Mouse (Mus musculus) left cerebral cortex, adult 9 months (tissue): Measurements from ENCODE around the gene Mdc1.
"Not testable (repeated sequence)": the region's sequence is repeated elsewhere in the genome, so short reads cannot be mapped to it uniquely, and the experiment has no call there.

ENCODE experiments used
- DNase-seq, 2 experiments: peaks; one replicate each; pipeline ENCODE4 v3.0.0; 2022; ENCODE audit warnings: low spot score in 2 of 2

The Mdc1 gene

DNA sequence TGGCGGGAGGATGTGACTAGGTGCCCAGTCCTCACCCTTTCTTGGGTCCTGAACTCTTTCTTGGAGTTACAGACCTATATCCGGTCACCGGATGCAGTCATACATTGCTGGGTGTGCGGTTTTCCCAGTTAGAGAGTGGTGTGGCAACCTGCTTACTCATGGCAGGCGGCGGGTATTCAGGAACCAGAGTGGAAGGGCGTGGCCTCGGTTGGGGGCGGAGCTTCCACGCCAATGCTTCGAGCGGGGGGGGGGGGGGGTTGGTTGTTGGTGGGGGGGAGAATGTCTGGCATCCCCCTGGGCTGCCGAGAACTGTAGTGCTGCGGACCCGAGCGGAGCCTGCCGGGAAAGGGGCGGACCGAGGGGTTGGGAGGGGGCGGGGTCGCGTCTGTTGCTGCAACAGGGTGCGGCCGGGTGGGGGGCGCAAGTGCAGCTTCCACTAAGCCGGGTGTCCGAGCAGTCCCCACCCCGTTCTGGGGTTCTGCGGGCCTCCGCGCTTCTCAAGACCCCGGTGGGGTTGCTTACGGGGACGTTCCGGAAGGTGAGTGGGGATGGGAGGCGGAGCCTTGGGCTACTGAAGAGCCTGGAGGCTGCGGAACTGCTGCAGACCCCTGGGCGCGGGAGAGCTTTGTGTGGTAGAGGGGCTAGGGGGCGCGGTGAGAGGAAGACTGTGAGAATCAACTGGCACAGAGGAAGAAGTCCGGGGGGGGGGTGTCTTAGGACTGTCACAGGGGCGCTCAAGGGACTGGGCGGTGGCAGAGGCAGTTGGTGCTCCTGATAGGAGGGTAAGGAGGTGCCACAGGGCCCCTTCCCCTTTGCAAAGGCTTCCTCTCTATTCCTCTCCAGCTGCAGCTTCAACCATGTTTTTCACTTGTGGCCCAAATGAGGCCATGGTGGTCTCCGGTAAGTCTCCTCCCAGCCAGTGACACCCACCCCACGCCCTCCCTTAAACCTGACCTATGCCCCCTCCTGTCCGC is 18.1 kb upstream of the Mdc1 start, which contains the start of gene Flot1:
TSS of gene Flot1 (plus strand) at position 267 of the 974 bp plus-strand sequence.
- peak in 1 of 2 experiments; percentile 84 for DNase-seq

DNA sequence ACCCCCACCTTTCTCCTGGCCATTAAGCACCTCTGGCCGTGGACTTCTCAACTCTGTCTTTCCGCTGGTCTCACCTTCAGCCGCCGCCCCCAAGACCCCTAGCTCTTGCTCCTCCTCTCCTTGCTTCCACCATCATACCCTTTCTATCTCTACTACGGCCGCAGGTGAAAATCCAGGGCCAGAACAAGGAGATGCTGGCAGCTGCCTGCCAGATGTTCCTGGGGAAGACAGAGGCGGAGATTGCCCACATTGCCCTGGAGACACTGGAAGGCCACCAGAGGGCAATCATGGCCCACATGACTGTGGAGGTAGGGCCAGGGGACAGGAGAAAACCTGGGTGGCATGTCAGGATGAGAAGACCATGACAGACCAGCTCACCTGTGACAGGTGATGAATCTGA is 16.9 kb upstream of the Mdc1 start:
- DNase-seq = no peak

DNA sequence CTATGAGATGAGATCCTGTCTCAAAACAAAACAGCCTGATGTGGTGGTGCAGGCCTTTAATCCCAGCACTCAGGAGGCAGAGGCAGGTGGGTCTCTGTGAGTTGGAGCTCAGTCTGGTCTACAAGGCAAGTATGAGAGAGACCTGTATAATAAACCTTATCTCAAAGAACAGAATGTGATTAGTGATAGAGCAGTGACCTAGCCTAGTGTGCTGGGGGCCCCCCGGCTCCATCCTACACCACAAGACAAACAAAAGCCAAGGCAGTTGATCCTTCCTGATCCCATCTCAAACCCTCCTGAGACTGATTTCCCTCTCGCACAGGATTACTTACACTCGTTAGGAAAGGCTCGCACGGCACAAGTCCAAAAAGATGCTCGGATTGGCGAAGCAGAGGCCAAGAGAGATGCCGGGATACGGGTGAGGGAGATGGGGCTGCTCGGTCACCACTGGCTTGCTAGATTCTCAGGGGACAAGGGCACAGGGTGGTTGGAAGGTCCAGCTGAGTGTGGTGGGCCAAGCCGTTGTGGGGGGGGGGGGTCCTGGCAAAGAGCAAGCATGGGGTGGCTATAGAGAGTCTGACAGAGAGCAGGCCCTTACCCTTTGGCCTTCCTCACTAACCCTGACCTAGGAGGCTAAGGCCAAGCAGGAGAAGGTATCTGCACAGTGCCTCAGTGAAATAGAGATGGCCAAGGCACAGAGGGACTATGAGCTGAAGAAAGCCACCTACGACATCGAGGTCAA is 16.0 kb upstream of the Mdc1 start:
- DNase-seq = no peak

DNA sequence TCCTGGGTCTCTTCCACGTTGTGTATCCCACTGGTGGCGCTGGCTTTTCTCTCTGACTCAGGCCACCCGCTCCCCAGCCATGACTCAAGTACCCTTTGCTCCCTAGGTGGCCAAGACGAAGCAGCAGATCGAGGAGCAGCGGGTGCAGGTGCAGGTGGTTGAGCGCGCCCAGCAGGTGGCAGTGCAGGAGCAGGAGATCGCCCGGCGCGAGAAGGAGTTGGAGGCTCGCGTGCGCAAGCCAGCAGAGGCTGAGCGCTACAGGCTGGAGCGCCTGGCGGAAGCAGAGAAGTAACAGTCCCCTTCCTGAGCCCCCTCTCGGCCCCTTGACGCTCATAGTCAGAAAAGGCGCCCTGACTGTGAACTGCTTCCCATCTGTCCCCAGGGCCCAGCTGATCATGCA is 11.6 kb upstream of the Mdc1 start:
- DNase-seq = peak in 1 of 2 experiments; percentile 84

DNA sequence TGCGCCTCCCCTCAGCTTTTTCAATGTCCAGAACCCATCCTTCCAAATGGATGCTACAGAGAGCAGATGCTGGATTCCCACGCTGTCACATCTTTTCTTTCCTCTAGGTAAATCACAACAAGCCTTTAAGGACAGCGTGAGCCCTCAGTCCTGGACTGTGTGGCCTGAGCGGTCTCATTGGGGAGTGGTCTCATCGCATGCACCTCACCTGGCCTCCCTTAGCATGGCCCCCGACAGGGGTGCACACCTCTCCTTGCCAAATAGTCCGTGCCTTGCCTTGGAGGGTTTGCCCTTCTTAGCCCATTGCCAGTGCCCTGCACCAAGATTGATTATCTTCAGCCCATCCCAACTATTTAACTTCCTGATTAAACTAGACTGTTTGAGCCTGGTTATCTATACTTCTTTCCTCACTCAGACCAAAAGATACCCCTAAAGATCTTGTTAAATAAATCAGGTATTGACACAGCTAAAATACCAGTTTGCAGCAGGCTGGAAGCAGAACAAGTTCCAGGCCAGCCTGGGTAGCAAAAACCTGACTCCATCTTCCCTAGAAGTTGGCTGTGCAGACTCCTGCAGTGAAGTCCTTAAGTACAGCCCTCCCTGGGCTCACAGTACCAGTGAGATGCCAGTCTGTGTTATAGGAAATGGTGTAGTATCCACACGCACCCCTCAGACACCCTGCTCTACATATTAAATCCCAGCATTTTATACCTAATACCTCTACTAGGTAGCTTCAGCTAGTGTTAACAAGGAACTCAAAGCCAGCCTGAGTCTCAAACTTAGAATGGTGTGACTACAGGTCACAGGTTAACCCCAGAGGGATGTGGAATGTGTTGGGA is 8.7 kb upstream of the Mdc1 start:
- no peak for DNase-seq

DNA sequence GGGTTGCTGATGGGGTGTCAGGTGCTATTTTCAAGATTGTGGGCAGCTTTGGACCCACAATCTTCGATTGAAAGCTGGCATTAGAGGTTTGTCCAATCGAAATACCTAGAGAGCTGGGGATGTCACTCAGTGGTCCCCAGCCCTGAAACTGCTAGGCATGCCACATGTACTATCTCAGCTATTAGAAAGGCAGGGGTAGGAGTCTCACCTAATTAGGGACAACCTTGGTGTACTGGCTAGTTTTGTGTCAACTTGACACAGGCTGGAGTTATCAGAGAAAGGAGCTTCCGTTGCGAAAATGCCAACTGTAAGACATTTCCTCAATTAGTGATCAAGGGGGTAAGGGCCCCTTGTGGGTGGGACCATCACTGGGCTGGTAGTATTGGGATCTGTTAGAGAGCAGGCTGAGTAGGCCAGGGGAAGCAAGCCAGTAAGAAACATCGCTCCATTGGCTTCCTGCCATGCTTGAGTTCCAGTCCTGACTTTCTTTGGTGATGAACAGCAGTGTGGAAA is 8.0 kb upstream of the Mdc1 start:
- DNase-seq = no peak

DNA sequence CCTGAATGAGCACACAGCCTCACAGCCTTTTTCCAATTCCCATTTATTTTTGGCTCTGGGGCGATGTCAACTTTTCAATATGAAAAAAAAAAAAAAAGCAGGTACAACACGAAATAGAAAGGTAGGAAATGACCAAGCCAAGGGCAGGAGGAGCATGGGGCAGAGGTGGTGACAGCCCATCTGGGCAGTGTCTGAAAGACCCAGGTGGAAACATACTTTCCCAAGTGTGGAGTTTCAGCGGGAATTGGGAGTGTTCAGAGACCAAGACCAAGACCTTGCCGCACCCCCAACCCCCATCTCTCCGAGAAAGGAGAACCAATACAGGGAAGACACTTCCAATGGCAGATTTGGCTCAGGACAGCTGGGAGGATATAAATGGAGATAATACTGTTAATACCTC is 7.4 kb upstream of the Mdc1 start:
- no peak for DNase-seq

DNA sequence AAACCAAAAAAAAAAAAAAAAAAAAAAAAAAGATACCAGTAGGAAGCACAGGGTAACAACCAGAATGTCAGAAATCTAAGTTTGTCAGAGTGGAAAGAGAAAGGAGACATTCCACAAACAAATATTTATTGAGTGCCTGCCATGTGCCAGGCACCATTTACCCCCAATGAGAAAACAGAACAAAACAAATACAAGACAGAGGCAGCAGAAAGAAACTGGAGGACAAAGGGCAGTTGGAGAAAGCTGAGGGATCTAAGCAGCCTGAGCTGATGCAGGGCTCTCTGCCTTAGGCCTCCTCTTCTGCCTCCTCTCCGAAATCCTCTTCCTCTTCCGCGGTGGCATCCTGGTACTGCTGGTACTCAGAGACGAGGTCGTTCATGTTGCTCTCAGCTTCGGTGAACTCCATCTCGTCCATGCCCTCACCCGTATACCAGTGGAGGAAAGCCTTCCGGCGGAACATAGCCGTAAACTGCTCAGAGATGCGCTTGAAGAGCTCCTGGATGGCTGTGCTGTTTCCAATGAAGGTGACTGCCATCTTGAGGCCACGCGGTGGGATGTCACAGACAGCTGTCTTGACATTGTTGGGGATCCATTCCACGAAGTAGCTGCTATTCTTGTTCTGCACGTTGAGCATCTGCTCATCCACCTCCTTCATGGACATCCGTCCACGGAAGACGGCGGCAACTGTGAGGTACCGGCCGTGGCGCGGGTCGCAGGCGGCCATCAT is 6.5 kb upstream of the Mdc1 start:
- DNase-seq = peak in 1 of 2 experiments; percentile 48

DNA sequence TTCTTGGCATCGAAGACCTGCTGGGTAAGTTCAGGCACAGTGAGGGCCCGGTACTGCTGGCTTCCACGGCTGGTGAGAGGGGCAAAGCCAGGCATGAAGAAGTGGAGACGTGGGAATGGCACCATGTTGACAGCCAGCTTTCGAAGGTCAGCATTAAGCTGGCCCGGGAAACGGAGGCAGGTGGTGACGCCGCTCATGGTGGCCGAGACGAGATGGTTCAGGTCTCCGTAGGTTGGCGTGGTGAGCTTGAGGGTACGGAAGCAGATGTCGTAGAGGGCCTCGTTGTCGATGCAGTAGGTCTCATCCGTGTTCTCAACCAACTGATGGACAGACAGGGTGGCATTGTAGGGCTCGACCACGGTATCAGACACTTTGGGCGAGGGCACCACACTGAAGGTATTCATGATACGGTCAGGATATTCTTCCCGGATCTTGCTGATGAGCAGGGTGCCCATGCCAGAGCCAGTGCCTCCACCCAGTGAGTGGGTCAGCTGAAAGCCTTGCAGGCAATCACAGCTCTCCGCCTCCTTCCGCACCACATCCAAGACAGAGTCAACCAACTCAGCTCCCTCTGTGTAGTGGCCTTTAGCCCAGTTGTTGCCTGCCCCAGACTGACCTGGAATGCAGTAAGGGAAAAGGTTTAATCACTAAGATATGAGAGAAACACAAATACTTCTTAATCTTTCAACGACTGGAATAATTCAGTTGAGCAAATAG is 5.7 kb upstream of the Mdc1 start:
- DNase-seq = peak in 1 of 2 experiments; percentile 29

DNA sequence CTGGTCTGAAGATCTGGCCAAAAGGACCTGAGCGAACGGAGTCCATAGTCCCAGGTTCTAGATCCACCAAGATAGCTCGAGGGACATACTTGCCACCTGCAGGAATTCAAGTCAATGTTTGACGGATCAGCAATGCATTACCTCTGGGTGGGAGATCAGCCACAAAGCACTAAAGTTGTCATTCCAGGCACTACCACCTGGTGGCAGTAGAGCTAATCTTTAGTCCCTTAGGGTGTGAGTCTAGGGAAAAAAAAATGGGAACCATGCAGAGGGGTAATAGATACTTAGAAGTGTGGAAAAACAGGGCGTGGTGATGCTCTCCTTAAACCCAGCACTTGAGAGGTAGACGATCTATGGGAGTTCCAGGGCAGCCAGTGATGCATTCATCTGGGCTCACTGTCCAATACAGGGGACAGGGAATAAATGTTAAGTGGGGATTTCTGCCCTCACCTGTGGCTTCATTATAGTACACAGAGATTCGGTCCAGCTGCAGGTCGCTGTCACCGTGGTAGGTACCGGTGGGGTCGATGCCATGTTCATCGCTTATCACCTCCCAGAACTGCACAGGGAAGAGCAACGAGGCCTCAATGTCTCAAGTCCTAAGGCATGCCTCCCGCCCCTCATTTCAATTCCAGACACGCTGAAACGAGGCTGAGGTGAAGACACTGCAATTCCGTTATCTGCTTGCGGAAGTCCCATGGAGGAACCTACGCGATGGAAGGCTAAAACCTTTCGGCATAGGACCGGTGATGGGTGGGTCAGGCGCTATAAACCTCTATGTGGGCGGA is 4.9 kb upstream of the Mdc1 start:
- DNase-seq = peak in 1 of 2 experiments; percentile 95

DNA sequence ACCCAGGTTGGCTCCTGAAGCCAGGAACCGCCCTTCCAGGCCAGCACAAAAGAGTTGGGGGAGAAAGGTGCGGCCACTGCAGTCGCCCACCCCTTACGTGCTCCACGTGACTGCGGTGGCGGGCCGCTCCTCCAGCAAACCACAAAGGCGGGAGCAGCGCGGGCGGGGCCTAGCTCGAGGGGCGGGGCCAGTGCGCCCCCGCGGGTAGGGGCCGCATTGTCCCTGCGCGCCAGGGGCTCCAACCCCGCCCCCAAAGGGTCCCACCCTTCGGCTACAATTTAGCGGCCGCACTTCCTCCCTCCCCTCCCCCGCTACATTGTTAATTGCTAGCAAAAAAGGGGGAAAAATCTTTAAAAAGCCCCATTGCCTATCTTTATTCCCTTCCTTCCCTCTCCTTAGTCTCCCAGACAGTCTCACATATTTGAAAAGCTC is 4.3 kb upstream of the Mdc1 start:
- DNase-seq = peak in 1 of 2 experiments; percentile 84

DNA sequence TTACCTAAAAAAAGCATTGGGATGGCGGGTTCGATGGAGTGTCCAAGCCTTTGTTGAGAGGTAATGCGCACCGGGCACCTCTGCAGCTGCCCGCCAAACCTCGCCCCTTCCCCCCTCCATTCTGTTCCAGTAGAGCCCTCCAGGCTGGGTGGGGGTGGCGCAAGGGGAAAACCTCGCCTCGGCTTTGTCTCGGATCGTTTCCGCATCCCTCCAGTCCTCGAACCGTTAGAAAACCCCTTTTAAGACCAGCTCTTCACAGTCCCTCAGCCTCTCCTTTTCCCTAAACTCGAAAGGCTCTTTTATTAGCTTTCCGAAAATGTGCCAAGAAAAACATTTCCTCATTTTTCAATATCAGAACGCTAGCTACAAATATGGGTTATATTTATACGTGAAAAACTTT is 3.8 kb upstream of the Mdc1 start:
- peak in 1 of 2 experiments; percentile 41 for DNase-seq

DNA sequence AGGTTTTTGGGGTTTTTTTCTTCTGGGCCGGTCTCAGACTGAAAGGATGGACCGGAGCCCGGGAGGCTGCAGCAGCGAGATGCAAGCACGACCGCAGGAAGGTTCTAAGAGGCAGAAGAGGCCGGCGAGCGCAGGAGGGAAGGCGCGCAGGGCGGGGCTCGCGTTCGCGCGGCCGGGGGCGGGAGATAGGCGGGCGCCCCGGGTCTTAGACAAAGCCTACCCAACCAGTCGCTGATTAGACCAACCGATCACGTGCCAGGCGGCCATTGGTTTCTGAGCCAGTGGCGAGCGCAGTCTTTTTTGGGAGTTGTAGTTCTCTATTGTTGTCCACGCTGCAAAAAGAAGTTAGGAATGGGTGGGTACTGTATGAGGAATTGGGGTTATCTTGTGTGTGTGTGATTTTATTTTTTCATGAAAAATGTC is 3.2 kb upstream of the Mdc1 start, which contains the start of gene Tubb5:
TSS of gene Tubb5 (minus strand) at position 185 of the 423 bp plus-strand sequence.
- peak; percentile 91 to 97 for DNase-seq

DNA sequence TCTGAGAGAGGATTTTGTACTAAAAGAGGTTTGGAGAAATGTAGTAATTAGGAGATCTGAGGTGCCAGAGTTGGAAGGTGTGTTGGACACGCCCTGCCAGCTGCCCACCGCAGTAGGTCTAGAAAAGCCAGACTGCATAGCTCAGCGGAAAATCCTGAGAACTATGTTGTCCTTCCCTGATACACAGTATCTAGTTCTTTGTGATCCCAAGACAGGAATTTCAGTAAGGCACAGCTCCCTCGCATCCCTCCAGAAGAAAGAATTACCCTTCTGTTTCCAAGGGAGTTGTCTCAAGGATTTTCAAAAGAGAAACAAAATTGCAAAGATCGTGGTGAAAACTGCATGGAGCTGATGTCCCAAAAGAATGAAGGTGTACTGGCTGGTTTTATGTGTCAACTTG is 2.7 kb upstream of the Mdc1 start:
- no peak for DNase-seq

DNA sequence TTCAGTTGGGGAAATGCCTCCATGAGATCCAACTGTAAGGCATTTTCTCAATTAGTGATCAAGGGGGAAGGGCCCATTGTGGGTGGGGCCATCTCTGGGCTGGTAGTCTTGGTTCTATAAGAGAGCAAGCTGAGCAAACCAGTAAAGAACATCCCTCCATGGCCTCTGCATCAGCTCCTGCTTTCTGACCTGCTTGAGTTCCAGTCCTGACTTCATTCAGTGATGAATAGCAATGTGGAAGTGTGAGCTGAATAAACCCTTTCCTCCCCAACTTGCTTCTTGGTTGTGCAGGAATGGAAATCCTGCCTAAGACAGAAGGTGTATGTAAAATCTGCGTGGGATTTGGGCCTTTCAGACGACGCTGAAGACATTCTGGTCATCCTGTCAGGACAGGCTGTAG is 2.3 kb upstream of the Mdc1 start:
- not testable (repeated sequence) for DNase-seq

DNA sequence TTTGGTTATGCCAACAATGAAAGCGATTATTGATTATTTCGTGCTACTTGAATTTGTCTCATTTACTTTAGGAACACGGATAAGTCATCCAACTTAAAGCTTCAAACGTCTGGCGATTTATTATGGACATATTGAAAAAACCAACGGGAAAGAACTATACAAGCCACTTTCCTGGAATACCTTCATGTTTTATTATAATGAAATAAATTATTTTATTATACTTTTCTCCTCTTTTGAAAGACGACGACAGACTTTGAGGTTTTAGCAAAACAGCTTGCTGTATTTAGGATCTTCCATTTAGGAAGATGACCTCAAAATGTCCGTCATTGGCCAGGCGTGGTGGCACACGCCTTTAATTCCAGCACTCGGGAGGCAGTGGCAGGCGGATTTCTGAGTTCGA is 754 bp upstream of the Mdc1 start:
- no peak for DNase-seq

DNA sequence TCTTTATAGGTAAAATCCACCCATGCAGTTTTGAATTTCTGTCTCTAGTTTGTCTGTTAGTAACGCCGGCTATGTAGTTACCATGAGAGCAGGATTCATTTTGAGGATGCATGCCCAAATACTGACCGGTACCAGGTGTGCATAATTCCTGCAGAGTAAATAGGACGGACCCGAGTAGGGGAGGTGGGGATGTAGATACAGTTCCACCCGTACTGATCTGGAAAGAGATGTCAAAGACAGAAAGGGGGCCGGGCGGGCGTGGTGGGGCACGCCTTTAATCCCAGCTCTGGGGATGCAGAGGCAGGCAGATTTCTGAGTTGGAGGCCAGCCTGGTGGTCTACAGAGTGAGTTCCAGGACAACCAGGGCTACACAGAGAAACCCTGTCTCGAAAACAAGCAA is 691 bp downstream of the Mdc1 start:
- DNase-seq = no peak

DNA sequence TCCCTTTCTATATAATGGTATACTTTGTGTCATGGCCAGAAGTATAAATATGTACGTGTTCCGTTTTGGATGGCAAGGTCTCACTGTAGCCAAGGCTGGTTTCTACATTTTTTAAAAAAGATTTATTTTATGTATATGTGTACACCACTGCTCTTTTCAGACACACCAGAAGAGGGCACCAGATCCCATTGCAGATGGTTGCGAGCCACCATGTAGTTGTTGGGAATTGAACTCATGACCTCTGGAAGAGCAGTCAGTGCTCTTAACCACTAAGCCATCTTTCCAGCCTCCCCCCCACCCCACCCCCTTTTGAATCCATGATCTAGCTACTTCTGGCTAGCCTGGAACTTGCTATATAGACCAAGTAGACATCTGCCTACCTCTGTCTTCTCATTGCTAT is 2.2 kb downstream of the Mdc1 start:
- DNase-seq = no peak

DNA sequence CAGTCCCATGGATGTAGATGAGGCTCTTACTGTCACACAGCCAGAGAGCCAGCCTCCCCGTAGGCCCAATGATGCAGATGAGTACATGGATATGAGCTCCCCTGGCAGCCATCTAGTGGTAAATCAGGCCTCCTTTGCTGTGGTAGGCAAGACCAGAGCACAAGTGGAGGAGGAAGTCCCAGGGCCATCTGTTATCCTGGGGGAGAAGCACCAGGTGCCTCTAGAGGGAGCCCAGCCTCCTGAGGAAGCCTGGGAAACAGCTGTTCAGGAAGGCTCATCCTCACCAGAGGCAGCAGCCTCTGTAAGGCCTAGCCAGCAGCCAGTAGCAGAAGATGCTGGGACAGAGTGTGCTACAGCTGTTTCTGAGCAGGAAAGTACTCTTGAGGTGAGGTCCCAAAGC is 6.8 kb downstream of the Mdc1 start:
- peak in 1 of 2 experiments; percentile 65 for DNase-seq
